Mouse (Mus musculus): ENCODE measurements around the gene Rnf214.

GRCm38 (mm10) chr9:45938952-45939637, 32.4 kb upstream of the Rnf214 start:
- no peak for TF ChIP-seq POLR2A (IDR thresholded peaks at IDR 0.05; ENCODE audit: extremely low read depth, insufficient read depth, low read length)
- TF ChIP-seq CTCF (IDR thresholded peaks at IDR 0.05; ENCODE audit: low read depth, low read length) = no peak

All from liver, adult 2 months (tissue).